Mouse (Mus musculus) MEL (cell line): ENCODE results near the gene Rps6kb2. TPM values are rescaled to one million over a fixed set of nuclear protein-coding genes. Genes with fewer than 3 reads are reported as not detected.

Source experiments
- DNase-seq: peaks from one replicate; pipeline ENCODE4 v3.0.0; 2011; ENCODE audit warnings: low read depth, low spot score
- H3K27ac ChIP-seq: 2 replicates; pipeline ENCODE4 v1.5.1; 2012; ENCODE audit warnings: low read depth, mild to moderate bottlenecking, control low read depth, low read length, moderate library complexity; ENCODE audit not compliant: control insufficient read depth
- H3K27me3 ChIP-seq, 2 experiments: fragments of 150-350 bp in 1 of 2; sonication (generic) in 1 of 2; 2 replicates each; pipeline ENCODE4 v1.6.1; 2012; ENCODE audit warnings: low read length in 2 of 2, mild to moderate bottlenecking in 2 of 2, improper control_type of control experiment in 1 of 2, moderate library complexity in 1 of 2; ENCODE audit not compliant: insufficient read depth in 2 of 2, control insufficient read depth in 1 of 2
- H3K36me3 ChIP-seq, 2 experiments: 2 replicates each; pipeline ENCODE4 v1.6.1; 2012 to 2014; ENCODE audit warnings: low read length in 2 of 2, improper control_type of control experiment in 1 of 2, inconsistent platforms in 1 of 2, mild to moderate bottlenecking in 1 of 2; ENCODE audit not compliant: insufficient read depth in 2 of 2, control insufficient read depth in 1 of 2
- H3K4me1 ChIP-seq, 2 experiments: fragments of 150-350 bp in 1 of 2; sonication (generic) in 1 of 2; 2 replicates each; pipeline ENCODE4 v1.6.1; 2012; ENCODE audit warnings: low read length in 2 of 2, improper control_type of control experiment in 1 of 2, mild to moderate bottlenecking in 1 of 2; ENCODE audit not compliant: insufficient read depth in 2 of 2, control insufficient read depth in 1 of 2
- H3K4me3 ChIP-seq, 2 experiments: fragments of 150-350 bp in 1 of 2; sonication (generic) in 1 of 2; 2 replicates each; pipeline ENCODE4 v1.5.1; 2012; ENCODE audit warnings: low read depth in 2 of 2, low read length in 2 of 2, mild to moderate bottlenecking in 2 of 2, moderate library complexity in 2 of 2, control low read depth in 1 of 2, improper control_type of control experiment in 1 of 2; ENCODE audit not compliant: control insufficient read depth in 1 of 2, insufficient read depth in 1 of 2
- H3K79me2 ChIP-seq: 2 replicates; pipeline ENCODE4 v1.6.1; 2012; ENCODE audit warnings: mild to moderate bottlenecking, low read length, moderate library complexity; ENCODE audit not compliant: control insufficient read depth, poor library complexity, insufficient read depth
- H3K9ac ChIP-seq: 2 replicates; pipeline ENCODE4 v1.6.1; 2012; ENCODE audit warnings: low read depth, mild to moderate bottlenecking, control low read depth, low read length, moderate library complexity; ENCODE audit not compliant: control insufficient read depth, poor library complexity, severe bottlenecking
- H3K9me3 ChIP-seq: fragments of 150-350 bp; sonication (generic); replicated peaks from 2 replicates; pipeline ENCODE4 v1.6.1; 2012; ENCODE audit warnings: mild to moderate bottlenecking, low read length, improper control_type of control experiment, moderate library complexity; ENCODE audit not compliant: insufficient read depth
- CHD1 ChIP-seq: IDR thresholded peaks from 2 replicates; pipeline ENCODE4 v1.6.1; 2012; ENCODE audit warnings: low read depth, mild to moderate bottlenecking, inconsistent platforms, low read length, improper control_type of control experiment
- CHD2 ChIP-seq: IDR thresholded peaks from 2 replicates; pipeline ENCODE4 v1.6.1; 2011; ENCODE audit warnings: low read length, improper control_type of control experiment
- CTCF ChIP-seq, 3 experiments: IDR thresholded peaks in 2 of 3; conservative IDR thresholded peaks in 1 of 3; 2 replicates each; pipeline ENCODE4 v1.5.1; 2011 to 2012; ENCODE audit warnings: low read length in 3 of 3, low read depth in 2 of 3, mild to moderate bottlenecking in 2 of 3, improper control_type of control experiment in 1 of 3, inconsistent platforms in 1 of 3, mixed read lengths in 1 of 3, moderate library complexity in 1 of 3; ENCODE audit not compliant: control insufficient read depth in 1 of 3, insufficient read depth in 1 of 3, poor library complexity in 1 of 3, severe bottlenecking in 1 of 3
- E2F4 ChIP-seq: IDR thresholded peaks from 2 replicates; pipeline ENCODE4 v1.6.1; 2011; ENCODE audit warnings: low read depth, low read length, improper control_type of control experiment, borderline replicate concordance
- ETS1 ChIP-seq: IDR thresholded peaks from 2 replicates; pipeline ENCODE4 v1.6.1; 2012; ENCODE audit warnings: low read depth, mild to moderate bottlenecking, inconsistent platforms, low read length, improper control_type of control experiment, moderate library complexity
- GATA1 ChIP-seq: IDR thresholded peaks from 2 replicates; pipeline ENCODE4 v1.6.1; 2011; ENCODE audit warnings: low read depth, low read length, improper control_type of control experiment
- HCFC1 ChIP-seq: IDR thresholded peaks from 2 replicates; pipeline ENCODE4 v1.6.1; 2012; ENCODE audit warnings: low read depth, mild to moderate bottlenecking, inconsistent platforms, low read length, improper control_type of control experiment, moderate library complexity
- JUND ChIP-seq: IDR thresholded peaks from 2 replicates; pipeline ENCODE4 v1.6.1; 2011; ENCODE audit warnings: low read depth, mild to moderate bottlenecking, improper control_type of control experiment, low read length
- KAT2A ChIP-seq: conservative IDR thresholded peaks from 2 replicates; pipeline ENCODE4 v1.6.1; 2012; ENCODE audit warnings: low read depth, low read length, improper control_type of control experiment, inconsistent platforms
- MAFK ChIP-seq: IDR thresholded peaks from 2 replicates; pipeline ENCODE4 v1.6.1; 2011; ENCODE audit warnings: low read depth, mild to moderate bottlenecking, low read length, improper control_type of control experiment, borderline replicate concordance
- MAX ChIP-seq: IDR thresholded peaks from 2 replicates; pipeline ENCODE4 v1.6.1; 2011; ENCODE audit warnings: low read length, improper control_type of control experiment
- MEF2A ChIP-seq: IDR thresholded peaks from 2 replicates; pipeline ENCODE4 v1.6.1; 2014; ENCODE audit warnings: low read depth, mild to moderate bottlenecking, inconsistent platforms, low read length, improper control_type of control experiment; ENCODE audit not compliant: poor library complexity, insufficient replicate concordance, severe bottlenecking; ENCODE audit errors: extremely low read depth
- NELFE ChIP-seq: IDR thresholded peaks from 2 replicates; pipeline ENCODE4 v1.6.1; 2011; ENCODE audit warnings: low read depth, low read length, improper control_type of control experiment
- NRF1 ChIP-seq: IDR thresholded peaks from 2 replicates; pipeline ENCODE4 v1.6.1; 2014; ENCODE audit warnings: low read depth, mild to moderate bottlenecking, inconsistent platforms, low read length, improper control_type of control experiment, moderate library complexity; ENCODE audit not compliant: poor library complexity, insufficient read depth, severe bottlenecking
- POLR2AphosphoS2 ChIP-seq: IDR thresholded peaks from 2 replicates; pipeline ENCODE4 v1.6.1; 2011; ENCODE audit warnings: low read length, improper control_type of control experiment
- POLR2AphosphoS5 ChIP-seq: IDR thresholded peaks from 2 replicates; pipeline ENCODE4 v1.6.1; 2012; ENCODE audit warnings: low read depth, borderline replicate concordance, mild to moderate bottlenecking, inconsistent platforms, low read length, moderate library complexity, mixed read lengths
- SMC3 ChIP-seq: IDR thresholded peaks from 2 replicates; pipeline ENCODE4 v1.6.1; 2011; ENCODE audit warnings: low read depth, low read length, improper control_type of control experiment
- TBP ChIP-seq: IDR thresholded peaks from 2 replicates; pipeline ENCODE4 v1.8.0; 2011; ENCODE audit warnings: low read depth, low read length, improper control_type of control experiment
- UBTF ChIP-seq: IDR thresholded peaks from 2 replicates; pipeline ENCODE4 v1.6.1; 2012; ENCODE audit warnings: low read depth, mild to moderate bottlenecking, inconsistent platforms, low read length, improper control_type of control experiment, moderate library complexity, borderline replicate concordance; ENCODE audit not compliant: insufficient read depth
- USF1 ChIP-seq: IDR thresholded peaks from 2 replicates; pipeline ENCODE4 v1.6.1; 2014; ENCODE audit warnings: low read depth, mild to moderate bottlenecking, inconsistent platforms, low read length, improper control_type of control experiment, moderate library complexity
- USF2 ChIP-seq, 2 experiments: IDR thresholded peaks; 2 replicates each; pipeline ENCODE4 v1.6.1; 2011 to 2012; ENCODE audit warnings: improper control_type of control experiment in 2 of 2, low read length in 2 of 2, borderline replicate concordance in 1 of 2, inconsistent platforms in 1 of 2, low read depth in 1 of 2, mild to moderate bottlenecking in 1 of 2; ENCODE audit not compliant: insufficient read depth in 1 of 2
- ZKSCAN1 ChIP-seq: IDR thresholded peaks from 2 replicates; pipeline ENCODE4 v1.6.1; 2012; ENCODE audit warnings: low read depth, mild to moderate bottlenecking, inconsistent platforms, low read length, improper control_type of control experiment, moderate library complexity
- ZMIZ1 ChIP-seq: IDR thresholded peaks from 2 replicates; pipeline ENCODE4 v1.6.1; 2012; ENCODE audit warnings: low read depth, mild to moderate bottlenecking, inconsistent platforms, low read length, improper control_type of control experiment, moderate library complexity
- polyA plus RNA-seq, 2 experiments: library from polyadenylated mRNA; stranded (reverse) in 1 of 2; unstranded in 1 of 2; fragments of >175 nt in 1 of 2; fragments of >200 nt in 1 of 2; gene quantifications; 2 replicates each; pipeline versions ENCODE4 v1.2.1 to v1.2.4; 2012; ENCODE audit warnings: low replicate concordance in 2 of 2, low read depth in 1 of 2; ENCODE audit not compliant: insufficient read length in 2 of 2, insufficient read depth in 1 of 2, missing spikeins in 1 of 2
- total RNA-seq: library from RNA; depleted of rRNA; stranded (reverse); fragments of 300-350 nt; gene quantifications from 2 replicates; pipeline ENCODE4 v1.2.3, GENCODE M21; 2012

Rps6kb2 gene
- total and polyA plus RNA-seq, 3 experiments, result 8.7 to 19.8 TPM; not detected in 1

- Histone ChIP-seq H3K9me3 (no peaks in the 10 kb centered on the region), H3K36me3 (peaks cover 1 to 5% of the 10 kb centered on the region in 2 experiments; a peak in 2 of 4 replicates), H3K4me1 (peaks cover 9 to 22% of the 10 kb centered on the region in 2 experiments; a peak in 3 of 4 replicates), H3K4me3 (no peak overlapping the region), H3K79me2 (peaks cover 15% of the 10 kb centered on the region), H3K27ac (no peak overlapping the region), H3K9ac (no peak overlapping the region), H3K27me3 (no peaks in the 10 kb centered on the region)
- DNase-seq, result no peak
- TF ChIP-seq HCFC1 (no peak), ETS1 (no peak), E2F4 (no peak), NRF1 (no peak), TBP (no peak), POLR2AphosphoS5 (no peak), MEF2A (no peak), USF2 (IDR thresholded peaks at IDR 0.05; ENCODE audit: borderline replicate concordance in 1 of 2, insufficient read depth in 1 of 2, low read depth in 1 of 2, low read length in 2 of 2) (no peak), UBTF (no peak), ZMIZ1 (no peak), JUND (no peak), CHD1 (no peak), CHD2 (no peak), CTCF (IDR thresholded peaks at IDR 0.05 in 2 of 3, conservative IDR thresholded peaks at IDR 0.05 in 1 of 3; ENCODE audit: control insufficient read depth in 1 of 3, insufficient read depth in 1 of 3, low read depth in 2 of 3, low read length in 3 of 3, poor library complexity in 1 of 3, severe bottlenecking in 1 of 3) (no peak), ZKSCAN1 (no peak), GATA1 (no peak), KAT2A (no peak)
Measured at GRCm38 (mm10) chr19:4151488-4151860, 11.7 kb downstream of the Rps6kb2 start.

GRCm38 (mm10) chr19:4150567-4151487 lies 12.3 kb downstream of the Rps6kb2 start:
- no peak overlapping the region for H3K27ac ChIP-seq
- no peaks in the 10 kb centered on the region for H3K9me3 ChIP-seq
- peaks cover 15% of the 10 kb centered on the region for H3K79me2 ChIP-seq
- H3K9ac ChIP-seq, result no peak overlapping the region
- no peaks in the 10 kb centered on the region for H3K27me3 ChIP-seq
- peaks cover 9 to 22% of the 10 kb centered on the region in 2 experiments; a peak in 3 of 4 replicates for H3K4me1 ChIP-seq
- no peak overlapping the region for H3K4me3 ChIP-seq
- peaks cover 1 to 5% of the 10 kb centered on the region in 2 experiments; a peak in 2 of 4 replicates for H3K36me3 ChIP-seq
- TF ChIP-seq GATA1 (no peak), MAFK (no peak), NELFE (no peak), KAT2A (no peak), POLR2AphosphoS2 (no peak), CHD2 (no peak), SMC3 (no peak), USF1 (no peak), MAX (no peak), USF2 (IDR thresholded peaks at IDR 0.05; ENCODE audit: borderline replicate concordance in 1 of 2, insufficient read depth in 1 of 2, low read depth in 1 of 2, low read length in 2 of 2) (no peak)
- TF ChIP-seq, all 39 proteins: peak for 0
- no peak for DNase-seq
